Mouse (Mus musculus) bone marrow, adult 2 months (tissue): ENCODE data around the gene AU021092. TPM values are rescaled to one million over a fixed set of nuclear protein-coding genes. Genes with fewer than 3 reads are reported as not detected.

Experiments
- H3K27ac ChIP-seq: fragments of 200-500 bp; 2 replicates; pipeline ENCODE4 v1.5.1; 2012; ENCODE audit warnings: low read depth, mild to moderate bottlenecking, control low read depth, inconsistent platforms, low read length; ENCODE audit not compliant: control insufficient read depth, poor library complexity, insufficient read depth
- H3K4me1 ChIP-seq: fragments of 200-500 bp; 2 replicates; pipeline ENCODE4 v1.6.1; 2011; ENCODE audit warnings: low read length; ENCODE audit not compliant: control insufficient read depth, insufficient read depth
- H3K4me3 ChIP-seq: fragments of 200-500 bp; replicated peaks from 2 replicates; pipeline ENCODE3; 2011; ENCODE audit warnings: mild to moderate bottlenecking, low read depth, low read length, control low read depth; ENCODE audit not compliant: control insufficient read depth
- CTCF ChIP-seq: fragments of 200-500 bp; IDR thresholded peaks from 2 replicates; pipeline ENCODE4 v1.5.1; 2011; ENCODE audit warnings: low read length, control low read depth; ENCODE audit not compliant: control insufficient read depth, insufficient read depth
- POLR2A ChIP-seq: fragments of 200-500 bp; IDR thresholded peaks from 2 replicates; pipeline ENCODE4 v1.6.1; 2011; ENCODE audit warnings: low read depth, mild to moderate bottlenecking, control low read depth, low read length, borderline replicate concordance; ENCODE audit not compliant: control insufficient read depth
- WGBS: fragments of 180-500 bp; shearing (Covaris S2); methylation state at CpG from one replicate; pipeline ENCODE4 v1.1.7; 2018; 5-methylcytosine and 5-hydroxymethylcytosine counted together
- polyA plus RNA-seq: library from polyadenylated mRNA; stranded (reverse); fragments of >200 nt; gene quantifications from 2 replicates; pipeline ENCODE4 v1.2.4, GENCODE M21; 2011; ENCODE audit warnings: low replicate concordance; ENCODE audit not compliant: missing spikeins, insufficient read depth, insufficient read length

The AU021092 gene
- polyA plus RNA-seq, 1 experiment: not detected

DNA sequence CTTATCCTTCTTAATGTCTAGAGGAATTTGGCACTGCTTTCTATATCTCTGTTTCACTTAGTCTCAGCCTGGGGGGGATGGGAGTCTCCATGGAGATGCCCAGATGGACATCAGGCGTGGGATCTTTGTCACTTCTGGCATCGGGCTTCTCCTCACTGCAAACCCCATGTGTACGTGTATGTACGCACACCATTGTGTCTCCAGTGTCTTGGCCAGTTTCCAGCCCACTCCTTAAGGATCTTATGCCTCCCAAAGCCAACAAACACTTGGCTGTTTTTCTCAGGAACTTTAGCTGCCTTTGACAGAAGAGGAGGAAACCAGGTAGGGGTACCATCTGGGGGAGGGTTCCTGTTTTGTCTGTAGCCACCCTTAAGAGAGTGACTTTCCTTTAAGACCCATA lies 696 bp downstream of the AU021092 start:
- no peak overlapping the region for H3K4me3 ChIP-seq
- no peaks in the 10 kb centered on the region for H3K4me1 ChIP-seq
- H3K27ac ChIP-seq: no peak overlapping the region
- no peak for TF ChIP-seq CTCF
- no peak for TF ChIP-seq POLR2A
- 72% methylated on average over 4 of the region's 4 CpGs for WGBS

DNA sequence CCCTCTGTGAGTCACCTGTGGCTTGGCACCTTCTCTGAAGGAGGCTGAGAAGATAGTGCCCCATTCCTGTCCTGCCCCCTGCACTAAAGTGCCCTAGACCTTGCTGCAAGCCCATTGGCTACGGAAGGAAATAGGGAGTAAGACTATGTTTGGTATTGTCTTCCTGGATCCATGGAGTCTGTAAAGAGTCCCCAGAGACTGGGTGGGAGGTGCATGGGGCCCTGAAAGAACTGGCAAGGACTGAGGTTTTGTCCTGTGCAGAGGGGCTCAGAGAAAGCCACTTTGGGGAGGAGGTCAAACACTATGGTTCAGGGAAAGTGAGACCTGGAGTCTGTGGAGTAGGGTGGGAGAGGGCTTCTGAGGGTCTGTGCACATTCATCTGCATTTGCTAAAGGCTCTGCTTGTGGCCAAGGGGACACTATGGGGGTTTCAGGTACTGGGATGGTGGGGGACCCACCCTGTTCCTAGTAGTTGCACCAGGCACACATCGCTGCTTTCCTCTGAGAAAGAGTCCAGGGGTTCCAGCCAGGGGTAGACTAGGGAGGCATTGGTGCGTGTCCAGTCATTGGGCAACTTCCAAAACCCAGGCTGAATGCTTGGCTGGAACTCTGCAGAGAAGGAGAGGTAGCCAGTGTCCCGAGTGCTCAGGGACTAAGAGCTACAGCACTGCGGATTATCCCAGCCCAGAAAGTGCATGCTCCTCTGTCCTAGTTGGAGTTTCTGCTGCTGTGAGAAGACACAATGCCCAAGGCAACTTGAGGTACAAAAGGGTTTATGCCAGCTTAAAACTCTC lies 4.6 kb downstream of the AU021092 start:
- TF ChIP-seq POLR2A (no peak), CTCF (no peak)
- Histone ChIP-seq H3K27ac (no peak overlapping the region), H3K4me3 (no peak overlapping the region), H3K4me1 (no peaks in the 10 kb centered on the region)
- WGBS: 69% methylated on average over 5 of the region's 5 CpGs

DNA sequence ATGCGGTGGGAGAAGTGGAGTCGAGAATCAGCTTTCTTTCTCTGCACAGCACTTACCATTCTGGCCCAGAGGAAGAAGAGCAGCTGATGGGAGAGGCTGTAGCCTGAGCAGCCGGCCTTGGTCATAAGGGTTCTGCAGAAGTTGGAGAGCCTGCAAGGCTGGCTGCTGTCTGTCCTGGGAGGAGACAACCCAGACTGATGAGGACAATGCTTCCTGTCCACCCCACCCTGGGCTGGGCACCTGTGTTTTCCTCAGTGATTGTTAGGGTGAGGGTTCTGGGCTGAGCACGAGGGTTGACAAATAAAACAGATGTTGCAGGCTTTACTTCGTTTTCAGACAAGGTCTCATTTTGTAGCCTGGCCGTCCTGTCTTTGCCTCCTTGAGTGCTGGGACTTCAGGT lies 5.4 kb downstream of the AU021092 start:
- Histone ChIP-seq H3K4me3 (no peak overlapping the region), H3K27ac (no peak overlapping the region), H3K4me1 (no peaks in the 10 kb centered on the region)
- 65% methylated on average over 6 of the region's 6 CpGs for WGBS
- no peak for TF ChIP-seq CTCF
- TF ChIP-seq POLR2A: no peak

DNA sequence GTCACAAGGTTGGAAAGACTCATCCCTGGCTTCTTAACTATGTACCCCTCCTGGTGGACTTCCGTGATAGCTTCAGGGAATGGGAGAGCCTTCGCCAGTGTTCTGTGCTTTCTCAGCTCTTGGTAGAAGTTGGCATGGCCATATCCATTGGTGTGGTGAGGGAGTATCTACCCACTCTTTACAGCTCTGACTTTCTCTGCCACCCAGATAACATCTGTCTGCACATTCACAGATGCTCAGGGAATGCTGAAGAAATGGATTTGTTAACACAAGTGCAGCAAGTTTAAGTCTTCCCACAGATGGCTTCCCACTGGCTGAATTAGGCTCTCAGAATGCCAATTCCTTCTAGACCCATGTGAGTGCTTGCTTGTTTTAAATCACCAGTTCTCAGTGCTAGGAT lies 8.0 kb downstream of the AU021092 start:
- WGBS: 80% methylated on average over 2 of the region's 2 CpGs
- TF ChIP-seq POLR2A: no peak
- TF ChIP-seq CTCF: no peak
- H3K27ac ChIP-seq: no peak overlapping the region
- H3K4me1 ChIP-seq: peaks cover 3% of the 10 kb centered on the region; the same call in 1 of the 2 replicates
- no peak overlapping the region for H3K4me3 ChIP-seq

- 80% methylated on average over 3 of the region's 3 CpGs for WGBS
- Histone ChIP-seq H3K4me3 (no peak overlapping the region), H3K4me1 (peaks cover 3% of the 10 kb centered on the region; the same call in 1 of the 2 replicates), H3K27ac (no peak overlapping the region)
- TF ChIP-seq CTCF (no peak), POLR2A (no peak)
These were observed 9.9 kb downstream of the AU021092 start for GRCm38 (mm10) chr16:5212150-5212549.

DNA sequence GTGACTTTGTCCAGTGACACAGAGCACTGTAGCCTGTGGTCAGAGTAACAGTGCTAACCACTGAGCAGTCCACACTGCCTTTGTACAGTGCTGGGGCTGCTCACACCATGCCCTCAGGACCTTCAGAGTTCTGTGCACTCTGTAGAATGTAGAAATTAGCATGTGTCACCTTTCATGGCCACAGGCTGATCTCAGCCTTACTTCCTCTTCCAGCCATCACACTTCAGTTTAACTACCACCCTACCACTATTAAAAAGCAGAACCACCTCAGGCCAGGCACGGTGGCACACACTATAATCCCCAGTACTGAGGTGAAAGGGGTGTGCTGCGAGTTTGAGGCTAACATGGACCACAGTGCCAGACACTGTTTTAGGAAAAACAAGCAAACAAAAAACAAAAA lies 11.7 kb downstream of the AU021092 start:
- no peak for TF ChIP-seq CTCF
- 8% methylated on average over 2 of the region's 2 CpGs for WGBS

DNA sequence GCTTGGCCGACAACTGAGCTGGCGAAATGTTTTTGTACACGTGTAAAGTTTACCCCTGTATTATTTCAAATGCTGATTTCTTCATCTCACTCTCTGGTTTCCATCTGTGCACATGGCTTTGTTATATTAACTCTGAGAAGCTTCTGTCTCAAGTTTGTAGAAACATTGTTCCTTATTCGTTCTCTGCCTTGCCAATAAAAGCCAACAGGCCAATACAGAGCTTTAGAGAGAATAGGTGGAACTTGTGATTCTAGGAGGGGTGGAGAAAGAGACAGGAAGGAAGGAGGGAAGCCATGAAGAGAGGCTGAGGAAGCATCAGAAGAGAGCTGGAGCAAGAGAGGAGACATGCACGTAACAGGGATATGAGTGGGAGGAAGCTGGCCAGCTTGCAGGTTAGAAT lies 16.0 kb downstream of the AU021092 start:
- H3K4me1 ChIP-seq: peaks cover 4% of the 10 kb centered on the region; the same call in 1 of the 2 replicates
- TF ChIP-seq CTCF: no peak
- TF ChIP-seq POLR2A: no peak
- 64% methylated on average over 5 of the region's 5 CpGs for WGBS

More for the DNA sequence above, 11.7 kb downstream of the AU021092 start:
- Histone ChIP-seq H3K27ac (no peak overlapping the region), H3K4me3 (no peak overlapping the region), H3K4me1 (peaks cover 3% of the 10 kb centered on the region; the same call in 1 of the 2 replicates)

GRCm38 (mm10) chr16:5205431-5205970 lies 16.6 kb downstream of the AU021092 start:
- TF ChIP-seq POLR2A (no peak), CTCF (no peak)
- 81% methylated on average over 5 of the region's 5 CpGs for WGBS
- H3K4me1 ChIP-seq: peaks cover 4% of the 10 kb centered on the region; the same call in 1 of the 2 replicates
- H3K27ac ChIP-seq: no peak overlapping the region
- no peak overlapping the region for H3K4me3 ChIP-seq

More for the DNA sequence above, 16.0 kb downstream of the AU021092 start:
- H3K4me3 ChIP-seq: no peak overlapping the region
- no peak overlapping the region for H3K27ac ChIP-seq
